Mouse (Mus musculus) CD4-positive, CD25-positive, alpha-beta regulatory T cell, adult 2 months (primary cell): ENCODE data around the gene Vmn2r10.
"Not testable (repeated sequence)": the region's sequence is repeated elsewhere in the genome, so short reads cannot be mapped to it uniquely, and the experiment has no call there.

Experiments used
- DNase-seq: peaks from one replicate; pipeline ENCODE4 v3.0.0-alpha.2; 2012; ENCODE audit warnings: low read depth, low spot score

Vmn2r10 gene

GRCm38 (mm10) chr5:109006427-109006826 lies at the start of gene Vmn2r10:
Gene Vmn2r10, minus strand, starts transcription at chr5:109006527.
- DNase-seq, result not testable (repeated sequence)

- no peak for DNase-seq
Observed at GRCm38 (mm10) chr5:109055286-109055685, 49.0 kb upstream of the Vmn2r10 start.

DNA sequence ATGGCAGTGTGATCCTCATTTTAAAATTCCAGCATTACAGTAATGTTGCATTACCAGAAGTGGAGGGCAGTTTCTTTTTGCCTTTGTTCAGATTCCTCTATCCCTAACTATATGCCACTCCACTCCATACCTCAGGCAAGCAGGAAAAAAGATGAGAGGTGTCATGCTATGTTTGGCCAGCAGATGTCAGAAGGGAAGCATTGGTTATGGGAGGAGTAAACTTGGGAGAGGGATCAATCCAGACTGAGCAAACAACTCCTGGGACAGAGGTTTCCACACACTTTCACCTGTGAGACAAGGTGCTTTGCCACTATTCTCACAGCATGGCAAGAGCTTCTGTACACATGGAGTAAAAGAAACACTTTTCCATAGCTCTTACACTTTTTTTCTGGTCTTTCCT lies 26.3 kb upstream of the Vmn2r10 start:
- no peak for DNase-seq

DNA sequence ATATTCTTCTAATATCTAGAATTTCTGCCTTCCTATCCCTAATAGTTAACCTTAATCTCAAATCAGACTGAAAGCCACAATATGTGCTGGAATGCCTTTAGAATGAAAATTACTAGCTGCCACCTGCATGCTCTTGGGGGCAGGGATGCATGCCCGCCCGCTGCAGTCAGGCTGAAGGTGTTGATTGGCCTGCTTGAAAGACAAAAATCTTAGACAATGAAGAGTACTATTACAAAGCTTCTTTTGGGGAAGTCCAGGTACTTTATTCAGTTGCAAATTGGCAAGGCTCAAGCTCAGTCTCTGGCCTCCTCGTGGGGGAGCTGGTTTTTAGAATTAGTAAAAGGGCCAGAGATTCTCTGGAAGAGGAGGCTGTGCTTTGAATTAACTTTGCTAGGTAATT lies 17.4 kb downstream of the Vmn2r10 start:
- no peak for DNase-seq
